Mouse (Mus musculus) liver, embryonic 14.5 days (tissue): Measurements from ENCODE around the gene Tab2. TPM values are rescaled to one million over a fixed set of nuclear protein-coding genes. Genes with fewer than 3 reads are reported as not detected.

Experiments
- ATAC-seq: fragments of 200-750 bp; cut with Nextera tagmentation; 2 replicates; pipeline ENCODE4 v1.8.0; 2017; ENCODE audit warnings: moderate number of reproducible peaks, mild to moderate bottlenecking, moderate library complexity; ENCODE audit not compliant: insufficient read depth
- DNase-seq, 3 experiments: peaks; one replicate each; pipeline ENCODE4 v3.0.0-alpha.2; 2012 to 2013; ENCODE audit warnings: low read depth in 3 of 3, low spot score in 3 of 3
- H3K27ac ChIP-seq: fragments of 300-500 bp; sonication (generic); 2 replicates; pipeline ENCODE4 v1.5.1; 2014; ENCODE audit warnings: moderate library complexity, mild to moderate bottlenecking, control low read depth, inconsistent platforms
- H3K27me3 ChIP-seq: fragments of 300-500 bp; sonication (generic); 2 replicates; pipeline ENCODE4 v1.6.1; 2014; ENCODE audit warnings: mild to moderate bottlenecking, low read length, moderate library complexity; ENCODE audit not compliant: control insufficient read depth, insufficient read depth
- H3K36me3 ChIP-seq: fragments of 300-500 bp; sonication (generic); replicated peaks from 2 replicates; pipeline ENCODE4 v1.6.1; 2014; ENCODE audit warnings: low read depth; ENCODE audit not compliant: control insufficient read depth, insufficient read depth
- H3K4me1 ChIP-seq, 2 experiments: fragments of 200-500 bp in 1 of 2; fragments of 300-500 bp in 1 of 2; sonication (generic) in 1 of 2; replicated peaks; 2 replicates each; pipeline ENCODE4 v1.6.1; 2012 to 2014; ENCODE audit warnings: antibody characterized with exemption in 1 of 2, inconsistent platforms in 1 of 2, low read length in 1 of 2; ENCODE audit not compliant: control insufficient read depth in 2 of 2, insufficient read depth in 2 of 2
- H3K4me2 ChIP-seq: fragments of 300-500 bp; sonication (generic); 2 replicates; pipeline ENCODE4 v1.6.1; 2014; ENCODE audit warnings: low read depth, mild to moderate bottlenecking, control low read depth, moderate library complexity
- H3K4me3 ChIP-seq, 2 experiments: fragments of 200-500 bp in 1 of 2; fragments of 300-500 bp in 1 of 2; sonication (generic) in 1 of 2; 2 replicates each; pipeline ENCODE4 v1.5.1; 2012 to 2014; ENCODE audit warnings: low read depth in 2 of 2, low read length in 2 of 2, mild to moderate bottlenecking in 2 of 2, control low read depth in 1 of 2, inconsistent platforms in 1 of 2, moderate library complexity in 1 of 2; ENCODE audit not compliant: insufficient read depth in 1 of 2
- H3K9ac ChIP-seq: fragments of 300-500 bp; sonication (generic); replicated peaks from 2 replicates; pipeline ENCODE4 v1.6.1; 2014; ENCODE audit warnings: mild to moderate bottlenecking, control low read depth, moderate library complexity
- H3K9me3 ChIP-seq: fragments of 300-500 bp; sonication (generic); 2 replicates; pipeline ENCODE4 v1.6.1; 2016; ENCODE audit warnings: low read length, mixed read lengths; ENCODE audit not compliant: control insufficient read depth
- CTCF ChIP-seq: IDR thresholded peaks from 2 replicates; pipeline ENCODE4 v1.5.1; 2016; ENCODE audit warnings: antibody characterized with exemption, low read depth, control low read depth
- EP300 ChIP-seq: IDR thresholded peaks from 2 replicates; pipeline ENCODE4 v1.6.1; 2016; ENCODE audit warnings: antibody characterized with exemption, low read depth
- WGBS: fragments of 180-500 bp; shearing (Covaris S2); extraction: QIAGEN DNeasy Blood & Tissue Kit; methylation state at CpG from one replicate; pipeline ENCODE4 v1.1.7; 2014; ENCODE audit not compliant: insufficient replicate concordance; 5-methylcytosine and 5-hydroxymethylcytosine counted together
- polyA plus RNA-seq, 2 experiments: library from polyadenylated mRNA; depleted of rRNA in 1 of 2; stranded (reverse) in 1 of 2; unstranded in 1 of 2; fragments of >200 nt; fragmentation: Nextera tagmentation in 1 of 2; extraction: Ambion mirVana in 1 of 2; gene quantifications; 2 replicates each; pipeline versions ENCODE4 v1.2.1 to v1.2.3; 2012 to 2014

The Tab2 gene
- polyA plus RNA-seq, 2 experiments, result 10.8 to 18.7 TPM

DNA sequence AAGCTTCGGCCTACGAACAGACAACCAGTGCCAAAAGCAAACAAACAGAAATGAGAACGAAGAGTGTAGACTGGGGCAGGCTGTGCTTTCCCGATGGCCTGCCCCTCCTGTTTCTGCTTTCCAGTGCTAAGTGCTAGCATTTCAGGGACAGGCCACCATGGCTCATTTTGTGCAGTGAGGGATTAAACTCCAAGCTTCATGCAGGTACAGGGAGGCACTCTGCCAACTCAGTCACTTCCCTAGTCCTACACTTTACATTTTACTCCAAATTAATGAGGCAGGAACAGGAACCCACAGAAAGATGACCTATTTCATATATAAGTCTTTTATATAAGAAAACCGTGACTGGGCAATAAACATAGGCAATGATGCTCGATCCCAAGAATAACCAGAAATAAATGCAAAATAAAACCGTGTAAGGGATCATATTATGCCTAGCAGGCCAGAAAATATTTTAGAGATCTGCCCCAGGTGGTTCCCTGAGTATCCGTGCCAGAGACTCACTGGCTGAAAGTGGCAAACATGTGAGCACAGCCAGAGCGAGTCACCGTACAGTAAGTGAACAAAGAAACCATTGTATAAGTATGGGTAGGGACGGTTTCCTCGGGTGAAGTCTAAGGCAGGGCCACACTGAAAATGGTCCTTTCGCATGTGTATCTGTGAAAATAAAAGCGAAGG is 94.6 kb downstream of the Tab2 start:
- DNase-seq, result no peak
- ATAC-seq, result no peak
- TF ChIP-seq CTCF (no peak), EP300 (no peak)

DNA sequence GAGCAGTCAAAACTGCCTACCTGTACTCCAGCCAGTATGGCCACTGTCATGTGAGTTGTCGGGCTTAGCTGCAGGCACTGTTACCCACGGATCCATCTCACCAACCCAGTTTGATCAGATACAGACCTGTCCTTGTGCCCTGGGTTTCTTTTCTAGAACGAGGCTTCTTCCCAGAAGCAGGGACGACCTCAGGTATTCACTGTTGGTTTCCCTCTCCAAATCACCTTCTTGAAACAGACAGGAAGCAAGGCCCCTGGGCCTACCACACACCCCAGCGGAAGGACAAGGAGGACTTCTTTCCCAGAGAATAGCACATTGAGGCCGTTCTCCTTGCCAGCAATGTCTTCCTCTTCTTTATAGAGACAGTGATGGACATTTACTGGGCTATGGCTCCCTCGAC is 95.5 kb downstream of the Tab2 start:
- H3K9me3 ChIP-seq, result no peaks in the 10 kb centered on the region
- H3K27ac ChIP-seq, result no peak overlapping the region
- H3K36me3 ChIP-seq, result no peaks in the 10 kb centered on the region
- no peak overlapping the region for H3K4me3 ChIP-seq
- DNase-seq, result no peak
- no peak for ATAC-seq
- no peak overlapping the region for H3K9ac ChIP-seq
- TF ChIP-seq EP300 (no peak), CTCF (no peak)
- H3K4me1 ChIP-seq, result no peaks in the 10 kb centered on the region
- no peak overlapping the region for H3K4me2 ChIP-seq
- 57% methylated on average over 7 of the region's 7 CpGs for WGBS
- no peaks in the 10 kb centered on the region for H3K27me3 ChIP-seq

More for the DNA sequence above, 94.6 kb downstream of the Tab2 start:
- Histone ChIP-seq H3K4me1 (no peaks in the 10 kb centered on the region), H3K9me3 (no peaks in the 10 kb centered on the region), H3K4me3 (no peak overlapping the region), H3K27me3 (no peaks in the 10 kb centered on the region), H3K36me3 (no peaks in the 10 kb centered on the region), H3K27ac (no peak overlapping the region), H3K4me2 (no peak overlapping the region), H3K9ac (no peak overlapping the region)
- 71% methylated on average over 14 of the region's 14 CpGs for WGBS

Other genes with a start within 250 kb of the Tab2 start
- 3.3 and 6.9 TPM in 2 replicates for gene Katna1, start 230.2 kb downstream of the Tab2 start, polyA plus RNA-seq (2012; rRNA removed)
- gene Katna1, start 230.2 kb downstream of the Tab2 start, polyA plus RNA-seq (2014; fragmentation: Nextera tagmentation; extraction: Ambion mirVana), result 31.6 and 31.9 TPM in 2 replicates
- gene Ginm1, start 163.4 kb downstream of the Tab2 start, polyA plus RNA-seq (2012; rRNA removed), result 7.9 and 12.3 TPM in 2 replicates
- 26.5 and 26.9 TPM in 2 replicates for gene Ginm1, start 163.4 kb downstream of the Tab2 start, polyA plus RNA-seq (2014; fragmentation: Nextera tagmentation; extraction: Ambion mirVana)
- gene Ppil4, start 163.3 kb downstream of the Tab2 start, polyA plus RNA-seq (2012; rRNA removed), result 6.5 and 9.4 TPM in 2 replicates
- gene Ppil4, start 163.3 kb downstream of the Tab2 start, polyA plus RNA-seq (2014; fragmentation: Nextera tagmentation; extraction: Ambion mirVana), result 20.7 and 23.3 TPM in 2 replicates
- gene Zc3h12d, start 123.8 kb downstream of the Tab2 start, polyA plus RNA-seq (2012; rRNA removed), result 0.25 TPM in 2 replicates
- 0.15 and 0.29 TPM in 2 replicates for gene Zc3h12d, start 123.8 kb downstream of the Tab2 start, polyA plus RNA-seq (2014; fragmentation: Nextera tagmentation; extraction: Ambion mirVana)